Mouse (Mus musculus) MEL (cell line): Measurements from ENCODE around the gene Osbpl3.

ENCODE experiments used
- CTCF ChIP-seq, 3 experiments: IDR thresholded peaks in 2 of 3; conservative IDR thresholded peaks in 1 of 3; 2 replicates each; pipeline ENCODE4 v1.5.1; 2011 to 2012; ENCODE audit warnings: low read length in 3 of 3, low read depth in 2 of 3, mild to moderate bottlenecking in 2 of 3, improper control_type of control experiment in 1 of 3, inconsistent platforms in 1 of 3, mixed read lengths in 1 of 3, moderate library complexity in 1 of 3; ENCODE audit not compliant: control insufficient read depth in 1 of 3, insufficient read depth in 1 of 3, poor library complexity in 1 of 3, severe bottlenecking in 1 of 3
- JUND ChIP-seq: IDR thresholded peaks from 2 replicates; pipeline ENCODE4 v1.6.1; 2011; ENCODE audit warnings: low read depth, mild to moderate bottlenecking, improper control_type of control experiment, low read length
- NELFE ChIP-seq: IDR thresholded peaks from 2 replicates; pipeline ENCODE4 v1.6.1; 2011; ENCODE audit warnings: low read depth, low read length, improper control_type of control experiment
- POLR2A ChIP-seq, 2 experiments: IDR thresholded peaks; 2 replicates each; pipeline ENCODE4 v1.6.1; 2011 to 2012; ENCODE audit warnings: low read length in 2 of 2, mild to moderate bottlenecking in 2 of 2, control low read depth in 1 of 2, improper control_type of control experiment in 1 of 2, low read depth in 1 of 2, moderate library complexity in 1 of 2; ENCODE audit not compliant: control insufficient read depth in 1 of 2, insufficient read depth in 1 of 2, poor library complexity in 1 of 2
- ZC3H11A ChIP-seq: IDR thresholded peaks from 2 replicates; pipeline ENCODE4 v1.6.1; 2012; ENCODE audit warnings: low read depth, mild to moderate bottlenecking, inconsistent platforms, low read length, improper control_type of control experiment
- ZNF384 ChIP-seq: IDR thresholded peaks from 2 replicates; pipeline ENCODE4 v1.6.1; 2012; ENCODE audit warnings: low read depth, mild to moderate bottlenecking, inconsistent platforms, low read length, improper control_type of control experiment

GRCm38 (mm10) chr6:50362196-50362595, 93.8 kb downstream of the Osbpl3 start:
- TF ChIP-seq POLR2A (IDR thresholded peaks at IDR 0.05; ENCODE audit: control insufficient read depth in 1 of 2, insufficient read depth in 1 of 2, low read depth in 1 of 2, low read length in 2 of 2, poor library complexity in 1 of 2) = no peak
- no peak for TF ChIP-seq JUND
- TF ChIP-seq CTCF (IDR thresholded peaks at IDR 0.05 in 2 of 3, conservative IDR thresholded peaks at IDR 0.05 in 1 of 3; ENCODE audit: control insufficient read depth in 1 of 3, insufficient read depth in 1 of 3, low read depth in 2 of 3, low read length in 3 of 3, poor library complexity in 1 of 3, severe bottlenecking in 1 of 3) = no peak
- TF ChIP-seq ZC3H11A = no peak
- no peak for TF ChIP-seq ZNF384
- no peak for TF ChIP-seq NELFE
